Mouse (Mus musculus) hindlimb bud, embryonic 11.5 days (tissue): ENCODE data around the gene Zfp518b.

Experiments
- DNase-seq: peaks from one replicate; pipeline ENCODE4 v3.0.0-alpha.2; 2012; ENCODE audit warnings: low read depth, low spot score; ENCODE audit errors: extremely low spot score

Zfp518b gene

GRCm38 (mm10) chr5:38634321-38635164, 50.1 kb downstream of the Zfp518b start:
- no peak for DNase-seq

- DNase-seq, result no peak
These were observed 51.9 kb downstream of the Zfp518b start for GRCm38 (mm10) chr5:38632463-38633449.

GRCm38 (mm10) chr5:38628023-38628422, 56.6 kb downstream of the Zfp518b start:
- no peak for DNase-seq

- no peak for DNase-seq
These were observed 57.7 kb downstream of the Zfp518b start for GRCm38 (mm10) chr5:38626883-38627282.

- no peak for DNase-seq
These were observed 63.8 kb downstream of the Zfp518b start for GRCm38 (mm10) chr5:38620783-38621182.

GRCm38 (mm10) chr5:38618908-38619307, 65.7 kb downstream of the Zfp518b start:
- DNase-seq, result no peak
